Mouse (Mus musculus): ENCODE results near the gene Olig2. TPM values are rescaled to one million over a fixed set of nuclear protein-coding genes. Genes with fewer than 3 reads are reported as not detected.

Olig2 gene
- polyA plus RNA-seq, 1 experiment from 2014 or later: not detected

DNA sequence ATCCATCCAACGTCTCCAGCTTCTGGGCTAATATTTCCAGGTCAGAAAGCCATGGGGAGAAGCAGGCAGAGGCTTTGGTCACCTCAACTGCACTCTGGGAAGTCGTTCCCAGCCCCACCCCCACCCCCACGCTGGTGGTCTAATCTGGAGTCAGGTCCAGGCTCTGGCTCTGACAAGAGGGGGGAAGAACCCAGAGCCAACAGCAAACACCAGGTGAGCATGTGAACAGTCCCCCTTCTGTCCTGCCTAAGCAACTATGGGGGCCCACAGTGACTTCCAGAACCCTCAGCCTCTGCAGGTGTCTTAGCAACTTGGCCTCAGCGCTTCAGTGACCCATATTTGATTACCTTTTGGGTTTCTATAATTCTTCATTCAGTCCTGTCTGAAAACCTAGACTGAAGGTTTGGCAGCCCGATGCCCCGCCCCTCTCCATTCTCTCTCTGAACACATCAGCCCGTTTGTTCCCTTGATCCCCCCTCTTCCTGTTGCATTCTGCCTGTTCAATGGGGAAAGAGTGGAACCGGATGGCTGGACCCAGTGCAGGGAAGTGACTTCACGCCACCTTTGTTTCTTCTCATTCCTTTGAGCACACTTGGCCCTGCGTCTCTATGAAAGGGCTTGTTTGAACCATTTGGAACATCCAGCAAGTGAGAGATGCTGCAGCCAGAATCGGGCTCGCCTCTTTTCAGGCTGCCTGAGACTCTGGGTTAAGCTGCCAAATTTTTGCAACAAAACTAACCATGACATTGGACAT, 37.4 kb downstream of the Olig2 start:
- no peak overlapping the region for H3K4me3 ChIP-seq
- H3K4me1 ChIP-seq: peaks cover 4% of the 10 kb centered on the region; the same call in 1 of the 2 replicates
- no peak overlapping the region for H3K27ac ChIP-seq
- no peak for ATAC-seq (ENCODE audit: low FRiP score, low read depth)
- peaks cover 97% of the 10 kb centered on the region for H3K27me3 ChIP-seq
- H3K4me2 ChIP-seq (replicated peaks): no peak overlapping the region
- no peaks in the 10 kb centered on the region for H3K36me3 ChIP-seq
- no peaks in the 10 kb centered on the region for H3K9me3 ChIP-seq
- H3K9ac ChIP-seq: no peak overlapping the region
- WGBS: 40% methylated on average over 12 of the region's 12 CpGs

DNA sequence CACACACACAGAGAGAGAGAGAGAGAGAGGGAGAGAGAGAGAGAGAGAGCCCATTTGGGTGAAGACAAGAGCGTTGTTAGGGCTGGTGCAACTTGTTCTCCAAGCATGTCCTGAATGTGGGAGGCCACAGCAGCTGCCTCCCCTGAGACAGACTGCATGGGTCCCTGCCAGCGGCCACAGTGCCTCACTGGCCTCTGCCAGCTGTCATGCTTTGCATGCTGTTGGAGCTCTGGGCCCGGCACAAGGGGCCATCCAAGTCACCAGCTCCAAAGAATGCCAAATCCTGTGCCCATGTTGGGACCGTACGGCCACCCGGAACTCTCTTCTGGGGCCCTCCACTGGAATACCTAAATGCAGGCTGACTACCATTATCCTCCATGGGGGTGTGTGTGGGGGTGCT, 40.7 kb downstream of the Olig2 start:
- peaks cover 28% of the 10 kb centered on the region for H3K4me1 ChIP-seq
- H3K4me2 ChIP-seq (replicated peaks): no peak overlapping the region
- WGBS: 80% methylated on average over 6 of the region's 6 CpGs
- no peaks in the 10 kb centered on the region for H3K36me3 ChIP-seq
- H3K9ac ChIP-seq: no peak overlapping the region
- no peak overlapping the region for H3K27ac ChIP-seq
- no peaks in the 10 kb centered on the region for H3K9me3 ChIP-seq
- no peak overlapping the region for H3K4me3 ChIP-seq
- peaks cover 97% of the 10 kb centered on the region for H3K27me3 ChIP-seq
- ATAC-seq (ENCODE audit: low FRiP score, low read depth): no peak

DNA sequence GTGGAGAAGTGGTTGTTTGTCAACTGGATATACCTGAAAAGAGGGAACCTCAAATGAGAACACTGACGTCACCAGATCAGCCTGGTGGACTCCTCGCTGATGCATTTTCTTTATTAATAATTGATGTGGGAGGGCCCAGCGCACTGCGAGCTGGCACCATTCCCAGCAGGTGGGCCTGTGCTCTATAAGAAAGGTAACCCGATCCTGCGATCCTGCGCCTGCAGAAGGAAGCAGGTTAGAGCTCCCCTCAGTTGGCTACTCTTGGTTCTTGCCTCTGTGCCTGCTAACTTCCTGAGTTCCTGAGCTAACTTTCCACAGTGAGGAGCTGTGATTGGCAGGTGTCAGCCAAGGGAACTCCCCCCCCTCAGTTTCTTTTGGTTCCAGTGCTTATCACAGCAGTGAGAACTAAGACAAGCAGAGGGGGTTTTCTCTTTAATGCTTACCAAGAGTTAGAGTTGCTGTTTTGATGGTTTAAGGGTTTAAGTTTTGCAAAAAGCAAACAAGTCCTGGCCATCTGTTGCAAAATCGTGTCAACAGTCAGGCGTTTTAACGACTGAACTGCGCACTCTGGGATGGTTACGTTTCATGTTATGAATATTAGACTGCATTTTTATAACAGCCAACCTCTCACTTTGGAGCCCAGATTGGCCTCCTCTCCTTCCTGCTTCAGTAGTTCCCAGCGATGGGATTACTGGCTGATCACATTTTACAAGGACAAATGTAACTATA, 43.6 kb downstream of the Olig2 start:
- no peaks in the 10 kb centered on the region for H3K9me3 ChIP-seq
- ATAC-seq (ENCODE audit: low FRiP score, low read depth): no peak
- H3K4me2 ChIP-seq (replicated peaks): peak overlapping the region; percentile 85

DNA sequence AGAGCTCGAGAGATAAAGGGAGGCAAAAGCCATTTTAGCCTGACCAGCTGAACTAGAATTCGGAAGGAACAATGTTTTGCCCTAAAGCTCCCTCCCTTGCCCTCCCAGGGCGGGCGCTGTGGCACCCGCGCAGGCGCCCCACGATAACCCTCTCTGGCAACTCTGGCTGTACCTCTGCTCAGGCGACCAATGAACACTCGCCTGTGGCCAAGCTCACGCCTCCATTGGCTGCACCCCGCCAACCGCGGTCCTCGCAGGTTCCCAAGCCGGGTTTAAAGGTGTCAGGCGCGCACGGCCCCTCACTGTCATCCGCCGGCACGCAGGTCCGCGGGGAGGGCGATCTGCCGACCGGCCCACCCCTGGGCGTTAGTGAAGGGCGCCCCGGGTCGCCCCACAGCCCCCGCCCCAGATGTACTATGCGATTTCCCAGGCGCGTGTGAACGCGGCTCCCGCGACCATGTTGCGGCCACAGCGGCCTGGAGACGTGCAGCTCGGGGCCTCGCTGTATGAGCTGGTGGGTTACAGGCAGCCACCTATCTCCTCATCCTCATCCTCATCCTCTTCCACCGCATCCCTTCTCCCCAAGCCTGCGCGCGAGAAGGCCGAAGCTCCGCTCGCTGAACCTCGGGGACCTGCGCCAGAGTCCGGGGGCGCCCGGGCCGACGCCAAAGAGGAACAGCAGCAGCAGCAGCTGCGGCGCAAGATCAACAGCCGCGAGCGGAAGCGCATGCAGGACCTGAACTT, 44.4 kb downstream of the Olig2 start, which contains the start of gene Olig1:
Gene Olig1 (plus strand): TSS at position 305 of the 744 bp plus-strand sequence.
- H3K27me3 ChIP-seq: peaks cover 100% of the 10 kb centered on the region
- H3K9ac ChIP-seq: peak within 1 kb of the TSS; percentile 4; the same call in 1 of the 2 replicates
- H3K4me3 ChIP-seq: peak within 1 kb of the TSS; percentile 47
- H3K9me3 ChIP-seq: no peaks in the 10 kb centered on the region
- ATAC-seq (ENCODE audit: low FRiP score, low read depth): peak; percentile 85; the same call in 1 of the 2 replicates
- H3K4me1 ChIP-seq: peaks cover 31% of the 10 kb centered on the region
- no peak within 1 kb of the TSS for H3K27ac ChIP-seq
- no peaks in the 10 kb centered on the region for H3K36me3 ChIP-seq
- under 1% methylated on average over 62 of the region's 64 CpGs for WGBS
- H3K4me2 ChIP-seq (replicated peaks): peak within 1 kb of the TSS; percentile 85

More for the DNA sequence above, 43.6 kb downstream of the Olig2 start:
- peak overlapping the region; percentile 47 for H3K4me3 ChIP-seq
- peaks cover 31% of the 10 kb centered on the region for H3K4me1 ChIP-seq
- H3K27me3 ChIP-seq: peaks cover 100% of the 10 kb centered on the region
- no peak overlapping the region for H3K27ac ChIP-seq
- no peaks in the 10 kb centered on the region for H3K36me3 ChIP-seq
- no peak overlapping the region for H3K9ac ChIP-seq
- WGBS: 4% methylated on average over 13 of the region's 13 CpGs

DNA sequence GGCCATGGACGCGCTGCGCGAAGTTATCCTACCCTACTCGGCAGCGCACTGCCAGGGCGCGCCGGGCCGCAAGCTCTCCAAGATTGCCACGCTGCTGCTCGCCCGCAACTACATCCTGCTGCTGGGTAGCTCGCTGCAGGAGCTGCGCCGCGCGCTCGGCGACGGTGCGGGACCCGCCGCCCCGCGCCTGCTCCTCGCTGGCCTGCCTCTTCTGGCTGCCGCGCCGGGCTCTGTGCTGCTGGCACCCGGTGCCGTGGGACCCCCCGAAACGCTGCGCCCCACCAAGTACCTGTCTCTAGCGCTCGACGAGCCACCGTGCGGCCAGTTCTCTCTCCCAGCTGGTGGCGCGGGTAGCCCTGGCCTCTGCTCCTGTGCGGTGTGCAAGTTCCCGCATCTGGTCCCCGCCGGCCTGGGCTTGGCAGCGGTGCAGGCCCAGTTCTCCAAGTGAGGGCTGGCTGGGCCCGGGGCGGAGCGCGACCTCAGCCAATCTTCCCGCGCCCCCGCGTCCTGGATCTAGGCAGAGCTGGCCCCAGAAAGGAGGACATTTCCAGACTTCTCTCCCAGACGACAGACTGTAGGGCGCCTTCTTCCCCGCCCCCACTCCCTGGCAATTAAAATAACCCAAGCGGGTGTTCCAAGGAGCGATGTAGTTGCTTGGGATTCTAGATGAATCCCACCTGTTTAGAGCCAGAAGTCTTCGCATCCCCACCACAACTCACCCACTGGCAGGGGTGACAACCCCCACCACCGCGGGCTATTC, 45.1 kb downstream of the Olig2 start:
- Histone ChIP-seq H3K4me1 (peaks cover 31% of the 10 kb centered on the region), H3K27me3 (peaks cover 100% of the 10 kb centered on the region), H3K4me3 (peak overlapping the region; percentile 47), H3K4me2 (replicated peaks) (peak overlapping the region; percentile 85), H3K27ac (no peak overlapping the region), H3K9ac (peak overlapping the region; percentile 4; the same call in 1 of the 2 replicates), H3K9me3 (no peaks in the 10 kb centered on the region), H3K36me3 (no peaks in the 10 kb centered on the region)
- WGBS: under 1% methylated on average over 63 of the region's 63 CpGs
- ATAC-seq (ENCODE audit: low FRiP score, low read depth): peak; percentile 30; the same call in 1 of the 2 replicates

DNA sequence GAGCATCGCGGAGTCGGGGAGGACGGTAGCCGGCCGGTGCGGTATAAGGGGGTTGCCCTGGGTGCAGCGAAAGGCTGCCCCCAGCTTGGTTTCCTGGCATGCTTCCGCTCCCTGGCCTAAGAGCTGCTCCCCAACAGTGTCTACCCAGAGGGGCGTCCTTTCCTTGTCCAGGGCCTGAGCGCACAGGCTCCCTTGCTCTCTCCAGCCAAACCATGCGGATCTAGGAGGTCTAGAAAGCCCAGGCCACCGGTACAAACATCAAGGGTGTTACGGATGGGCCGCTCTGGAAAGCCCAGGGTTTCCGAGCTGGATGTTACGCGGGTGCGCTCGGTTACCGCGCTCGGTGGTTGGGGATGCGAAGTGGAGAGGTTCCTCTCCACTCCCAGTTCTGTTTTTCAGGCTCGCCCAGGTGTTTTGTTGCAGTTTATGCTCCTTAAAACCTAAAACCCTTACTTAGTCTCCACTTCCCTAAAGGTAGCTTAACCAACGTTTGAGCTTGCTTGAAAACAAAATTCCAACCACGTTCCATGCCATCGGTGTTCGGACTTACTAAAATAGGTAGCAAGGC, 45.8 kb downstream of the Olig2 start:
- H3K9me3 ChIP-seq: no peaks in the 10 kb centered on the region
- peak overlapping the region; percentile 85 for H3K4me2 ChIP-seq (replicated peaks)
- no peaks in the 10 kb centered on the region for H3K36me3 ChIP-seq
- H3K27me3 ChIP-seq: peaks cover 100% of the 10 kb centered on the region
- ATAC-seq (ENCODE audit: low FRiP score, low read depth): no peak
- H3K27ac ChIP-seq: no peak overlapping the region
- H3K4me1 ChIP-seq: peaks cover 31% of the 10 kb centered on the region
- H3K4me3 ChIP-seq: peak overlapping the region; percentile 47
- under 1% methylated on average over 29 of the region's 29 CpGs for WGBS
- no peak overlapping the region for H3K9ac ChIP-seq

DNA sequence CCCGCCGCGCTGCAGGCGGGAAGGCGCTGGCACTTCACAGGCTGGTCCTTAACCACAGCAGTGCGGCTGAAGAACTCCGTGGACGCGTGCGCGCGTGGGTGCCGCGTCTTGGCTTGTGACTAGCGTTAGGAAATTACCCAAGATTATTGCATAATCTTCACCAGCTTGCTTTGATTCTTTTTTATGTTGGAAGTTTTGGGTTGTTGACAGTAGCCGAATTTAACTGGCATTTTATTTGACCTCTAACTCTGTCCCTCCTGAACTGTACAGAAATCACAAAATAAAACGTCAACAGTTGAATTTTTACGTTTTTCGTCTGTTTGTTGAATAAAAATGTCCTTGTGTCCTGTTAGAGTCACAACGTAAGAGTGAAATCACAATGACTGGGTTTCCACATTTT, 46.4 kb downstream of the Olig2 start:
- H3K9me3 ChIP-seq: no peaks in the 10 kb centered on the region
- H3K27me3 ChIP-seq: peaks cover 100% of the 10 kb centered on the region
- WGBS: 3% methylated on average over 20 of the region's 20 CpGs
- H3K4me1 ChIP-seq: peaks cover 31% of the 10 kb centered on the region
- no peak overlapping the region for H3K9ac ChIP-seq
- no peaks in the 10 kb centered on the region for H3K36me3 ChIP-seq
- H3K27ac ChIP-seq: no peak overlapping the region
- no peak for ATAC-seq (ENCODE audit: low FRiP score, low read depth)
- H3K4me2 ChIP-seq (replicated peaks): peak overlapping the region; percentile 85
- peak overlapping the region; percentile 19; the same call in 1 of the 2 replicates for H3K4me3 ChIP-seq

Other genes with a start within 250 kb of the Olig2 start
- gene Synj1, start 214.1 kb upstream of the Olig2 start, polyA plus RNA-seq (2015; fragmentation: Nextera tagmentation; extraction: Ambion mirVana): 8.4 and 11.0 TPM in 2 replicates
- gene Paxbp1, start 180.9 kb upstream of the Olig2 start, polyA plus RNA-seq (2015; fragmentation: Nextera tagmentation; extraction: Ambion mirVana): 72.3 and 73.1 TPM in 2 replicates
- gene 4932438H23Rik, start 130.3 kb upstream of the Olig2 start, polyA plus RNA-seq (2015; fragmentation: Nextera tagmentation; extraction: Ambion mirVana): 0.11 and 0.55 TPM in 2 replicates
- gene Olig1, start 44.3 kb downstream of the Olig2 start, polyA plus RNA-seq (2015; fragmentation: Nextera tagmentation; extraction: Ambion mirVana): 0.09 and 0.22 TPM in 2 replicates
- 54.6 and 58.1 TPM in 2 replicates for gene Ifnar2, start 147.3 kb downstream of the Olig2 start, polyA plus RNA-seq (2015; fragmentation: Nextera tagmentation; extraction: Ambion mirVana)
- gene Gm21970, start 166.3 kb downstream of the Olig2 start, polyA plus RNA-seq (2015; fragmentation: Nextera tagmentation; extraction: Ambion mirVana): not detected in 2 replicates
- 15.6 and 18.2 TPM in 2 replicates for gene Il10rb, start 180.7 kb downstream of the Olig2 start, polyA plus RNA-seq (2015; fragmentation: Nextera tagmentation; extraction: Ambion mirVana)